Mouse (Mus musculus) hematopoietic multipotent progenitor cell, adult 10-12 weeks (in vitro differentiated cells): Measurements from ENCODE around the gene Serpini2. TPM values are rescaled to one million over a fixed set of nuclear protein-coding genes. Genes with fewer than 3 reads are reported as not detected.

Experiments
- polyA plus RNA-seq: library from polyadenylated mRNA; stranded (reverse); fragments of >175 nt; gene quantifications from 2 replicates; pipeline ENCODE4 v1.2.3, GENCODE M21; 2012; ENCODE audit warnings: low replicate concordance

Serpini2 gene
- not detected in 2 replicates for polyA plus RNA-seq

DNA sequence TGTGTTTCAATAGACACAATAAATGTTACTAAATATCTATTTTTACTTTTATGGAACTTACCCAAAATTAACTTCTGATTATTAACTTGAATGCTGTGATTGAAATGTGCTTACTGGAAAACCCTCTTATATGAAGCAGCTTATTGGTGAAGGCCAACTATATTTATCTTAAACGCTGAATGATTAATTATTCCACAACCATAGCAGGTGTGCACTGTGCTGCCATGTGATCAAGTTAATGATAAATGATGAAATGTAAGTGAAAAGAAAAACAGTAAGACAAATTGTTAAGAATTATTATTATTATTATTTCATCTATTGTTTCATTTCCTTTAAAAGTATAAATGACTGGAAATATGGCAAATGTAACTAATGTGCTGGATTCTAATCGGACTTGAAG, at the start of gene Serpini2:
Gene Serpini2 (minus strand): TSS at position 101 of the 400 bp plus-strand sequence.

Other genes with a start within 250 kb of the Serpini2 start
- not detected in 2 replicates for gene Zbbx, start 105.0 kb downstream of the Serpini2 start, polyA plus RNA-seq
- gene Wdr49, start 212.1 kb upstream of the Serpini2 start, polyA plus RNA-seq: not detected in 2 replicates